Mouse (Mus musculus) CH12.LX (cell line): ENCODE measurements around the gene 2900026A02Rik. TPM values are rescaled to one million over a fixed set of nuclear protein-coding genes. Genes with fewer than 3 reads are reported as not detected.
A peak's percentile ranks its signal among the peaks of the same experiment; 100 is the strongest.

Source experiments
- DNase-seq: peaks from one replicate; pipeline ENCODE4 v3.0.0-alpha.2; 2013; ENCODE audit errors: extremely low read depth
- H3K27ac ChIP-seq: 2 replicates; pipeline ENCODE4 v1.5.1; 2012; ENCODE audit warnings: low read depth, mild to moderate bottlenecking, control low read depth, moderate library complexity; ENCODE audit not compliant: insufficient read depth
- H3K27me3 ChIP-seq: replicated peaks from 2 replicates; pipeline ENCODE3; 2012; ENCODE audit warnings: inconsistent platforms
- H3K36me3 ChIP-seq, 2 experiments: replicated peaks in 1 of 2; 2 replicates each; pipeline versions ENCODE3 to v1.6.1; 2012; ENCODE audit warnings: inconsistent platforms in 1 of 2, low read length in 1 of 2, mild to moderate bottlenecking in 1 of 2, mixed read lengths in 1 of 2, moderate library complexity in 1 of 2; ENCODE audit not compliant: control insufficient read depth in 1 of 2, insufficient read depth in 1 of 2
- H3K4me1 ChIP-seq, 2 experiments: 2 replicates each; pipeline ENCODE4 v1.6.1; 2012; ENCODE audit warnings: inconsistent platforms in 1 of 2, moderate library complexity in 1 of 2; ENCODE audit not compliant: insufficient read depth in 2 of 2, control insufficient read depth in 1 of 2
- H3K4me2 ChIP-seq: 2 replicates; pipeline ENCODE4 v1.6.1; 2012; ENCODE audit warnings: low read depth, mild to moderate bottlenecking, control low read depth; ENCODE audit not compliant: poor library complexity, insufficient read depth, severe bottlenecking
- H3K4me3 ChIP-seq, 3 experiments: fragments of 150-350 bp in 1 of 3; sonication (generic) in 1 of 3; replicated peaks in 1 of 3; 2 replicates each; pipeline versions ENCODE3 to v1.5.1; 2011 to 2012; ENCODE audit warnings: low read depth in 2 of 3, low read length in 2 of 3, mild to moderate bottlenecking in 2 of 3, moderate library complexity in 2 of 3, control low read depth in 1 of 3, improper control_type of control experiment in 1 of 3, inconsistent platforms in 1 of 3, mixed read lengths in 1 of 3; ENCODE audit not compliant: poor library complexity in 1 of 3
- H3K79me2 ChIP-seq: replicated peaks from 2 replicates; pipeline ENCODE4 v1.6.1; 2012; ENCODE audit warnings: mild to moderate bottlenecking, moderate library complexity; ENCODE audit not compliant: control insufficient read depth, poor library complexity, insufficient read depth, severe bottlenecking; ENCODE audit errors: extremely low read depth
- H3K9ac ChIP-seq: 2 replicates; pipeline ENCODE4 v1.6.1; 2012; ENCODE audit warnings: low read depth, mild to moderate bottlenecking, control low read depth, moderate library complexity; ENCODE audit not compliant: insufficient read depth
- H3K9me3 ChIP-seq: replicated peaks from 2 replicates; pipeline ENCODE3; 2012; ENCODE audit warnings: low read length, inconsistent platforms, mixed read lengths
- CHD1 ChIP-seq: IDR thresholded peaks from 2 replicates; pipeline ENCODE4 v1.6.1; 2012; ENCODE audit warnings: low read depth, low read length, improper control_type of control experiment, inconsistent platforms
- CTCF ChIP-seq, 2 experiments: IDR thresholded peaks in 1 of 2; conservative IDR thresholded peaks in 1 of 2; 2 replicates each; pipeline ENCODE4 v1.5.1; 2011 to 2012; ENCODE audit warnings: low read depth in 2 of 2, low read length in 2 of 2, improper control_type of control experiment in 1 of 2, inconsistent platforms in 1 of 2, mild to moderate bottlenecking in 1 of 2, moderate library complexity in 1 of 2
- EP300 ChIP-seq: IDR thresholded peaks from 2 replicates; pipeline ENCODE4 v1.6.1; 2011; ENCODE audit warnings: low read length, improper control_type of control experiment
- ETS1 ChIP-seq: conservative IDR thresholded peaks from 2 replicates; pipeline ENCODE4 v1.6.1; 2012; ENCODE audit warnings: low read depth, mild to moderate bottlenecking, inconsistent platforms, low read length, improper control_type of control experiment, moderate library complexity
- HCFC1 ChIP-seq: IDR thresholded peaks from 2 replicates; pipeline ENCODE4 v1.6.1; 2012; ENCODE audit warnings: low read depth, mild to moderate bottlenecking, inconsistent platforms, low read length, improper control_type of control experiment
- IRF4 ChIP-seq: IDR thresholded peaks from 2 replicates; pipeline ENCODE4 v1.6.1; 2014; ENCODE audit warnings: low read depth, mild to moderate bottlenecking, inconsistent platforms, low read length, improper control_type of control experiment
- JUN ChIP-seq: IDR thresholded peaks from 2 replicates; pipeline ENCODE4 v1.6.1; 2011; ENCODE audit warnings: low read depth, mild to moderate bottlenecking, low read length, improper control_type of control experiment, moderate library complexity; ENCODE audit not compliant: insufficient read depth
- JUND ChIP-seq: conservative IDR thresholded peaks from 2 replicates; pipeline ENCODE4 v1.6.1; 2011; ENCODE audit warnings: low read depth, low read length, improper control_type of control experiment
- KAT2A ChIP-seq: IDR thresholded peaks from 2 replicates; pipeline ENCODE4 v1.6.1; 2012; ENCODE audit warnings: low read length, improper control_type of control experiment, inconsistent platforms; ENCODE audit not compliant: insufficient replicate concordance
- MAFK ChIP-seq: IDR thresholded peaks from 2 replicates; pipeline ENCODE4 v1.6.1; 2011; ENCODE audit warnings: low read length, improper control_type of control experiment; ENCODE audit not compliant: insufficient replicate concordance
- MAX ChIP-seq: IDR thresholded peaks from 2 replicates; pipeline ENCODE4 v1.6.1; 2011; ENCODE audit warnings: low read length, improper control_type of control experiment
- MXI1 ChIP-seq: IDR thresholded peaks from 2 replicates; pipeline ENCODE4 v1.6.1; 2011; ENCODE audit warnings: mild to moderate bottlenecking, low read depth, low read length, improper control_type of control experiment
- MYC ChIP-seq: IDR thresholded peaks from 2 replicates; pipeline ENCODE4 v1.6.1; 2011; ENCODE audit warnings: low read depth, mild to moderate bottlenecking, improper control_type of control experiment, low read length
- NELFE ChIP-seq: IDR thresholded peaks from 2 replicates; pipeline ENCODE4 v1.6.1; 2011; ENCODE audit warnings: low read depth, low read length, improper control_type of control experiment
- NRF1 ChIP-seq: IDR thresholded peaks from 2 replicates; pipeline ENCODE4 v1.6.1; 2014; ENCODE audit warnings: low read depth, mild to moderate bottlenecking, inconsistent platforms, low read length, improper control_type of control experiment, moderate library complexity
- POLR2A ChIP-seq: IDR thresholded peaks from 2 replicates; pipeline ENCODE4 v1.6.1; 2011; ENCODE audit warnings: low read depth, mild to moderate bottlenecking, improper control_type of control experiment, low read length
- RAD21 ChIP-seq: IDR thresholded peaks from 2 replicates; pipeline ENCODE4 v1.6.1; 2011; ENCODE audit warnings: low read depth, mild to moderate bottlenecking, low read length, improper control_type of control experiment, moderate library complexity
- SIN3A ChIP-seq: IDR thresholded peaks from 2 replicates; pipeline ENCODE4 v1.6.1; 2012; ENCODE audit warnings: low read length, improper control_type of control experiment, inconsistent platforms
- TBP ChIP-seq: conservative IDR thresholded peaks from 2 replicates; pipeline ENCODE4 v1.6.1; 2011; ENCODE audit warnings: low read depth, low read length, improper control_type of control experiment
- TCF12 ChIP-seq: IDR thresholded peaks from 2 replicates; pipeline ENCODE4 v1.6.1; 2014; ENCODE audit warnings: low read depth, mild to moderate bottlenecking, inconsistent platforms, low read length, improper control_type of control experiment
- UBTF ChIP-seq: IDR thresholded peaks from 2 replicates; pipeline ENCODE4 v1.6.1; 2012; ENCODE audit warnings: low read depth, mild to moderate bottlenecking, inconsistent platforms, low read length, improper control_type of control experiment, moderate library complexity
- USF1 ChIP-seq: IDR thresholded peaks from 2 replicates; pipeline ENCODE4 v1.6.1; 2014; ENCODE audit warnings: low read depth, mild to moderate bottlenecking, inconsistent platforms, low read length, improper control_type of control experiment
- USF2 ChIP-seq: conservative IDR thresholded peaks from 2 replicates; pipeline ENCODE4 v1.6.1; 2011; ENCODE audit warnings: low read depth, low read length, improper control_type of control experiment
- ZC3H11A ChIP-seq: IDR thresholded peaks from 2 replicates; pipeline ENCODE4 v1.6.1; 2012; ENCODE audit warnings: low read depth, mild to moderate bottlenecking, inconsistent platforms, low read length, improper control_type of control experiment
- ZKSCAN1 ChIP-seq: IDR thresholded peaks from 2 replicates; pipeline ENCODE4 v1.6.1; 2012; ENCODE audit warnings: low read depth, inconsistent platforms, low read length, improper control_type of control experiment, borderline replicate concordance
- dilution Hi-C: fragments of 300-500 bp; cut with MboI; formaldehyde crosslinking; loops from 2 replicates; pipeline ENCODE4 v1.14.3; 2020; ENCODE audit warnings: low sequenced_read_pairs; ENCODE audit not compliant: extremely low pct_unique_long_range_greater_than_20kb, extremely low pct_ligation_motif_present
- in situ Hi-C: fragments of 300-500 bp; cut with MboI; formaldehyde crosslinking; loops from 3 replicates; pipeline ENCODE4 v1.14.3; 2019; ENCODE audit warnings: low sequenced_read_pairs, low pct_ligation_motif_present, low pct_unique_long_range_greater_than_20kb, mixed read lengths
- polyA plus RNA-seq: library from polyadenylated mRNA; unstranded; fragments of >175 nt; gene quantifications from 2 replicates; pipeline ENCODE4 v1.2.1, GENCODE M21; 2012; ENCODE audit warnings: low read depth; ENCODE audit not compliant: insufficient read length
- total RNA-seq, 2 experiments: library from RNA; depleted of rRNA; stranded (reverse); fragments of 300-350 nt in 1 of 2; fragments of >200 nt in 1 of 2; gene quantifications; 2 replicates each; pipeline ENCODE4 v1.2.3; 2012 to 2014

Gene 2900026A02Rik
- total and polyA plus RNA-seq, 3 experiments: 0.85 to 4.6 (median 0.93) TPM

DNA sequence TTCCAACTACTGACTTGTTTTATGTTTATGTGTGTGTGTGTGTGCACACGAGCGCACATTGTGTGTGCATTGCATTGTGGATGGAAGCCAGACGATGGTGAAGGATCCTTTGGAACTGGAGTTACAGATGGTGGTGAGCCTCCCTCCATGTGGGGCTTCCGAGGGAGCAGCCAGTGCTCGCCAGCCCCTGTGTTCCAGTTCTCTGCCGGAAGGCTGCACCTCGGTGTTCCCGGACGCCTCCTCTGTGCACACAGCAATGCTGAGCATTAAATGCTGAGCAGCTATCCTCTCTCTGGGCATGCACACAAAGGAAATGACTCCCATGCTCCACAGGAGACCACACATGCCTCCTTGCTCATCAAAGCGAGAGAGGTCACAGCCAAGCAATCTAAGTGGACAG is 60.7 kb downstream of the 2900026A02Rik start:
- Histone ChIP-seq H3K27me3 (no peaks in the 10 kb centered on the region), H3K4me2 (no peak overlapping the region), H3K79me2 (no peaks in the 10 kb centered on the region), H3K36me3 (peaks cover 0 to 5% of the 10 kb centered on the region in 2 experiments), H3K27ac (no peak overlapping the region), H3K4me1 (peaks cover 10 to 83% of the 10 kb centered on the region in 2 experiments; a peak in 3 of 4 replicates), H3K9ac (no peak overlapping the region), H3K4me3 (no peak overlapping the region), H3K9me3 (no peaks in the 10 kb centered on the region)
- TF ChIP-seq USF1 (no peak), MAX (no peak), TCF12 (no peak), RAD21 (no peak), CHD1 (no peak), KAT2A (no peak), JUN (no peak), CTCF (conservative IDR thresholded peaks at IDR 0.05 in 1 of 2, IDR thresholded peaks at IDR 0.05 in 1 of 2; ENCODE audit: low read depth in 2 of 2, low read length in 2 of 2) (no peak), NRF1 (no peak), ZKSCAN1 (no peak), NELFE (no peak), MXI1 (no peak), IRF4 (no peak), JUND (no peak), SIN3A (no peak)
- dilution Hi-C loops (no loop called here), in situ Hi-C loops (no loop called here)
- DNase-seq: no peak

DNA sequence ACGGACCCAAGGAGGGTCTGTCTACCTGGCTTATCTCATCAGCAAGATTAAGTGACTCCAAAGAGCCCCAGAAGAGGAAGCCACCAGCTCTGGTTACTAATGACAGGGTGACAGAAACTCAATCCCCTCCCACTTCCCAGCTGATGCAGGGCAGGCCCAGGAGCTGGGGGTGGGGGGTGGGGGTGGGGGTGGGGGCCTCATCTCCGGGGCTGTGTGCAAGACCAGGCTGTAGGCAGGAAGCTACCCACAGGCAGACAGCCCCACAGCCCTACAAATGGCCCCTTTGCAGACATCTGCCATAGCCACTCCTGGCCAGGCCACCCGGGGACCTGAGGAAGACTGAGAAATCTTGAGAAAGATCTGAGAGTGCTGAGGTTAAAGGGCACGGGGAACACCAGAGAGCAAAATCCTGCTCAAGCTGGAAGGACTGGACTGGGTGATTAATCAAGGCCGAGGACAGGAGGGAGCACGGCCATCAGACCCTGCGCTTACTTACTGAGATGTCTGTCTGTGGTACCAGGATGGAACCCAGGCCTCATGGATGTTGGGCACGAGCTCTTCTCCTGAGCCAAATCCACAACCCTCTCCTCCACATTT is 62.2 kb downstream of the 2900026A02Rik start:
- TF ChIP-seq MYC: no peak
- TF ChIP-seq USF2: no peak
- no peak for TF ChIP-seq ZKSCAN1
- no peak for TF ChIP-seq UBTF
- no peak for TF ChIP-seq MAX
- no peak for TF ChIP-seq TBP
- TF ChIP-seq SIN3A: no peak
- no peak for TF ChIP-seq IRF4
- no peak for TF ChIP-seq NRF1
- no peak for TF ChIP-seq JUN
- TF ChIP-seq HCFC1: no peak
- no peak for TF ChIP-seq USF1
- TF ChIP-seq RAD21: no peak
- no peak for TF ChIP-seq POLR2A
- no peak for TF ChIP-seq ZC3H11A
- TF ChIP-seq TCF12: no peak
- no peak for TF ChIP-seq ETS1
- TF ChIP-seq EP300: no peak
- no peak for TF ChIP-seq MAFK
- Histone ChIP-seq H3K27ac (peak overlapping the region; percentile 77), H3K4me1 (peaks cover 7 to 88% of the 10 kb centered on the region in 2 experiments; a peak in 3 of 4 replicates), H3K79me2 (no peaks in the 10 kb centered on the region), H3K9me3 (no peaks in the 10 kb centered on the region), H3K27me3 (no peaks in the 10 kb centered on the region), H3K36me3 (peaks cover 0 to 5% of the 10 kb centered on the region in 2 experiments), H3K9ac (no peak overlapping the region), H3K4me3 (no peak overlapping the region), H3K4me2 (no peak overlapping the region)
- in situ Hi-C loops (no loop called here), dilution Hi-C loops (no loop called here)
- no peak for DNase-seq
